Mouse (Mus musculus): ENCODE measurements at regions not wholly inside any gene's neighbourhood (a gene's known extent, or its start where the extent isn't known, plus 50 kb on each side); places are given as distances from the start of the nearest gene placed in this dataset.

DNA sequence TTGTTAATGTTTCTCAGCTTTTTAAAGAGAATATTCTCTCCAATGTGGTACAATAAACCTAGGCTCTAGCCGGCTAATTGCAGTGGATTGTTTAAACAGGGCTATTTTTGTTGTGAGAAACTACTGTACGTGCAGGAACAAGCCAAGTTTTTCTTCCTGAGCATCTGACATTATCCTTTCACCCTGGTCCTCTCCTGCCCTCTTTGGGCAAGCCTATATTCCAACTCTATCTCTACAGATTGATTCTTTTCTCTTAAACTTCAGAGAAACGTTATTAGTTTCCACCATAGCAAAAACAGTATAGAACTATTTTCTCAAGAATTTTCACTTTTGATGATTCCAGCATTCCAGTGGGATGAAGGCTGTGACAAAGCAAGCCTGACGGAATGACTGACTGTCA lies 535.2 kb downstream of the Fgf9 start:
- no peaks in the 10 kb centered on the region for H3K36me3 ChIP-seq (ENCODE audit: control insufficient read depth, insufficient read depth, low read length)
- no peaks in the 10 kb centered on the region for H3K27me3 ChIP-seq (replicated peaks; ENCODE audit: control insufficient read depth, insufficient read depth, low read length)
- H3K9me3 ChIP-seq (ENCODE audit: control insufficient read depth, low read length) = no peaks in the 10 kb centered on the region
- ATAC-seq (replicated peaks; ENCODE audit: low FRiP score, low TSS enrichment, low read depth) = no peak
- 58% methylated on average over 4 of the region's 4 CpGs for WGBS
- no peaks in the 10 kb centered on the region for H3K4me1 ChIP-seq (replicated peaks; ENCODE audit: control insufficient read depth, insufficient read depth, low read length)
- no peak overlapping the region for H3K4me3 ChIP-seq (ENCODE audit: low read depth, low read length)
- H3K4me2 ChIP-seq (ENCODE audit: low read length) = no peak overlapping the region
- DNase-seq (ENCODE audit: low spot score) = no peak
- no peak overlapping the region for H3K9ac ChIP-seq (ENCODE audit: low read length)
- no peak overlapping the region for H3K27ac ChIP-seq (ENCODE audit: low read depth)

DNA sequence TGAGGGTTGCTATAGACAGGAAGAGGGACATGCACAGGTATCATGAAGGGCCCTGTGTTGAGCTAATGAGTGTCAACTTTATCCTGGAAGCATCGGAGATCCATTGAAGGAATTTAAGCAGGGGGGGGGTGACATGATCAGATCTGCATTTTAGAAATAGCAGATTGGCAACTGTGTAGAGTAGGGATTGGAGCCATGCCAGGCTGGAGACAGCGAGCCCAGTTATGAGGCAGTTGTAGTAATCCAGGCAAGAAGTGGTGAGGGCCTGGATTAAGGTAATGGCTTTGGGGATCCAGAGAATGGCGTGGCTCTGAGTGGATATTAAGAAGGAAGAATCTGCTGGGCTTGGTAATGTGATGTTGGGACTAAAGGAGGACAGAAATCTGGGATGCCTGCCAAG lies 528.5 kb downstream of the Fgf9 start:
- no peaks in the 10 kb centered on the region for H3K36me3 ChIP-seq (ENCODE audit: control insufficient read depth, insufficient read depth, low read length)
- WGBS = 80% methylated on average over 3 of the region's 3 CpGs
- ATAC-seq (replicated peaks; ENCODE audit: low FRiP score, low TSS enrichment, low read depth) = no peak
- no peak overlapping the region for H3K27ac ChIP-seq (ENCODE audit: low read depth)
- no peaks in the 10 kb centered on the region for H3K4me1 ChIP-seq (replicated peaks; ENCODE audit: control insufficient read depth, insufficient read depth, low read length)
- H3K9me3 ChIP-seq (ENCODE audit: control insufficient read depth, low read length) = no peaks in the 10 kb centered on the region
- DNase-seq (ENCODE audit: low spot score) = no peak
- no peak overlapping the region for H3K4me2 ChIP-seq (ENCODE audit: low read length)
- no peak overlapping the region for H3K9ac ChIP-seq (ENCODE audit: low read length)
- no peaks in the 10 kb centered on the region for H3K27me3 ChIP-seq (replicated peaks; ENCODE audit: control insufficient read depth, insufficient read depth, low read length)
- no peak overlapping the region for H3K4me3 ChIP-seq (ENCODE audit: low read depth, low read length)

DNA sequence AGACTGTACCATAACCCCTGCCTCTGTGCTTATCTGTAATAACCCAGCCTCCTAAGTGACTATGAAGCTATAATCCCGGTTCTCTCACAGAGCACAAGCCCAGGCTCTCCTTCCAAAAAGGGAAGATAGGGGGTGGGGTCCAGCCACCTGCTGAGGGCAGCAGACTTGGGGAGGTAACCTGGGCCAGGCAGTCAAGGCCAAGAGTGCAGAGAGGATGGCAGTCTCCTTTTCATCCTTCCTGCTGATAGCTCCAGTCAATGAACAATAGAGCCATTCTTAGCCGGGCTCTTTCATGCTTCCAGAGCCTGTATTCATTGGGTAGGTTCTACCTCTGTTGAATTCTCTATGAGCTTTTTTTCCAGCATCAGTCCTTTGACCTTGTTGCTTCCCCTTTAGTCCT lies 527.5 kb downstream of the Fgf9 start:
- Histone ChIP-seq H3K4me1 (replicated peaks; ENCODE audit: control insufficient read depth, insufficient read depth, low read length) (no peaks in the 10 kb centered on the region), H3K9me3 (ENCODE audit: control insufficient read depth, low read length) (no peaks in the 10 kb centered on the region), H3K27ac (ENCODE audit: low read depth) (no peak overlapping the region), H3K4me3 (ENCODE audit: low read depth, low read length) (no peak overlapping the region), H3K9ac (ENCODE audit: low read length) (no peak overlapping the region), H3K27me3 (replicated peaks; ENCODE audit: control insufficient read depth, insufficient read depth, low read length) (no peaks in the 10 kb centered on the region), H3K4me2 (ENCODE audit: low read length) (no peak overlapping the region), H3K36me3 (ENCODE audit: control insufficient read depth, insufficient read depth, low read length) (no peaks in the 10 kb centered on the region)
- no peak for DNase-seq (ENCODE audit: low spot score)
- peak; percentile 58 for ATAC-seq (replicated peaks; ENCODE audit: low FRiP score, low TSS enrichment, low read depth)
- WGBS = 62% methylated on average over 2 of the region's 2 CpGs

DNA sequence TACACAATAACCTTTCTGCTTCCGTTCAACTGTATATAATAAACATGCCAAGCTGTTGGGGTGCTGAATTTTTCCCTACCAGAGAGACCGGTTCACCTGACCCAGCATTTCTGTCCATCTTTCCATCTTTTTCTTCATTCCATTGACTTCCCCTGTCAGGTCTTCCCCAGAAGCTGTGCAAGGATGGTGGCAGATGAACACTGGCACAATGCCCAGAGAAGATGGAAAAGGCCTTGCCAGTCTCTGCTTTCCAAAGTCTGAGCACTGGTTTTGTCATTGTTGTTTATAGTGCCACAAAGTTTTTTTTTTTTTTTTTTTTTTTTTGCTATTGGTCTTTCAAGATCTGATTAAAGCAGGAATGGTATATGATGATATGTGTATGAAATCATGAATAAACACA lies 526.6 kb downstream of the Fgf9 start:
- ATAC-seq (replicated peaks; ENCODE audit: low FRiP score, low TSS enrichment, low read depth) (no peak), DNase-seq (ENCODE audit: low spot score) (no peak)
- H3K36me3 ChIP-seq (ENCODE audit: control insufficient read depth, insufficient read depth, low read length) = no peaks in the 10 kb centered on the region
- no peaks in the 10 kb centered on the region for H3K4me1 ChIP-seq (replicated peaks; ENCODE audit: control insufficient read depth, insufficient read depth, low read length)
- H3K9ac ChIP-seq (ENCODE audit: low read length) = no peak overlapping the region
- no peaks in the 10 kb centered on the region for H3K9me3 ChIP-seq (ENCODE audit: control insufficient read depth, low read length)
- 61% methylated on average over 2 of the region's 2 CpGs for WGBS
- H3K27ac ChIP-seq (ENCODE audit: low read depth) = no peak overlapping the region
- no peaks in the 10 kb centered on the region for H3K27me3 ChIP-seq (replicated peaks; ENCODE audit: control insufficient read depth, insufficient read depth, low read length)
- H3K4me3 ChIP-seq (ENCODE audit: low read depth, low read length) = no peak overlapping the region
- no peak overlapping the region for H3K4me2 ChIP-seq (ENCODE audit: low read length)

DNA sequence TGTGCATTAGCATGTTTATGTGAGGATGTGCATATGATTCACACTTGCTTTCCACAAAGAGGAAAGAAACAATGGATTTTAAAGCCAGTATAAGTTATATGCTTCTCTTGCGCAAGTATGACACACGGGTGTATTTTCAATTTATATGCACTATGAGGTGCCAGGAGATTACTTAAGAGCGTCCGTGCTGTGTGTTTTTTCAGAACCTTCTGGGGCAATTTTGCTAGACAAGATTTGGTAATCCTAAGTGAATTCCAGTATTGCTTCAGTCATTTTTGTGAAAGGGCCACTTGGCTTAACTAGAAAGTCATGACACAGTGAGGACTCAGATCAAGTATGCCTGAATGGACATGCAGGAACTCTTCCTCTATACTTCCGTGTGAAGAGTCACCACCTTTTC lies 511.5 kb downstream of the Fgf9 start:
- WGBS = 93% methylated on average over 5 of the region's 5 CpGs
- H3K27me3 ChIP-seq (replicated peaks; ENCODE audit: control insufficient read depth, insufficient read depth, low read length) = no peaks in the 10 kb centered on the region
- no peak overlapping the region for H3K9ac ChIP-seq (ENCODE audit: low read length)
- no peaks in the 10 kb centered on the region for H3K4me1 ChIP-seq (replicated peaks; ENCODE audit: control insufficient read depth, insufficient read depth, low read length)
- no peak overlapping the region for H3K4me3 ChIP-seq (ENCODE audit: low read depth, low read length)
- H3K36me3 ChIP-seq (ENCODE audit: control insufficient read depth, insufficient read depth, low read length) = no peaks in the 10 kb centered on the region
- ATAC-seq (replicated peaks; ENCODE audit: low FRiP score, low TSS enrichment, low read depth) (no peak), DNase-seq (ENCODE audit: low spot score) (no peak)
- H3K4me2 ChIP-seq (ENCODE audit: low read length) = no peak overlapping the region
- H3K27ac ChIP-seq (ENCODE audit: low read depth) = no peak overlapping the region
- H3K9me3 ChIP-seq (ENCODE audit: control insufficient read depth, low read length) = peaks cover 4% of the 10 kb centered on the region; the same call in 1 of the 2 replicates

DNA sequence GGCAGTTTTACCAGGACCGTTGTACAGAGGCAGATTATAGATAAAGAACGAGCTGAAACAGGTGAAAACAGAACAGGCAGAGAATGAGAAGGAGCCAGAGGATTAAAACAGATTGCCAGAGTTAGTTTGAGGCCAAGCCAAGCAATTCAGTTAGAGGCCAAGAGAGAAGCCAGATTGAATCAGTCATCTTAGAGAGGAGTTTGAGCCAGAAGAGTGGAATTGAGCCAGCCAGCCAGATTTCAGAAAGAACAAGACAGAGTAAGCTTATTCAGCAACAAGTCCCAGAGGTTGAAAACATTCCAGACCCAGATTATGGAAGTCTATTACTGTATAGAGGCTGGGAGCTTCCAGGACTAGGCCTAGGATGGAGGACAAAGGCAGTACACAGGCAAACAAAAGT lies 499.7 kb downstream of the Fgf9 start:
- WGBS = 87% methylated on average over 2 of the region's 2 CpGs
- no peak for ATAC-seq (replicated peaks; ENCODE audit: low FRiP score, low TSS enrichment, low read depth)
- H3K27ac ChIP-seq (ENCODE audit: low read depth) = no peak overlapping the region
- H3K9me3 ChIP-seq (ENCODE audit: control insufficient read depth, low read length) = no peaks in the 10 kb centered on the region
- H3K27me3 ChIP-seq (replicated peaks; ENCODE audit: control insufficient read depth, insufficient read depth, low read length) = no peaks in the 10 kb centered on the region
- H3K4me2 ChIP-seq (ENCODE audit: low read length) = no peak overlapping the region
- H3K36me3 ChIP-seq (ENCODE audit: control insufficient read depth, insufficient read depth, low read length) = no peaks in the 10 kb centered on the region
- H3K4me1 ChIP-seq (replicated peaks; ENCODE audit: control insufficient read depth, insufficient read depth, low read length) = no peaks in the 10 kb centered on the region
- no peak for DNase-seq (ENCODE audit: low spot score)
- H3K4me3 ChIP-seq (ENCODE audit: low read depth, low read length) = no peak overlapping the region
- no peak overlapping the region for H3K9ac ChIP-seq (ENCODE audit: low read length)

DNA sequence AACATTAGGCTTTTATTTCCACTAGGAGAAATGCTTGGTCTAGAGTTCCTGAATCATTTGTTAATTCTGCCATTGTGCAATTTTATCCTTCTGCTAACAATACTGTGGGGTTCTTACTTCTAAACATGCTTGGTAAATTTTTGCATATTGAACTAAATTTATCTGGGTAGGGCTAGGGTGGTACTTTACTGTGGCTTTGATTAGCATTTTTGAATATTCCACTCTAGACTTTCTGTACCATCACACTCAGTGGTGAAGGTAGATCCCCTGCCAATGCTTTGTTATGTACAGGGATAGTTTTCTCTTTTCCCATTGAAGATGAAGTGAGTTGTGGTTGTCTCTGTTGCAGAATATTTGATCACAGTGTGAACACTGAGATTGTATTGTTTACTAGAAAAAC lies 497.1 kb downstream of the Fgf9 start:
- H3K9me3 ChIP-seq (ENCODE audit: control insufficient read depth, low read length) = no peaks in the 10 kb centered on the region
- H3K4me2 ChIP-seq (ENCODE audit: low read length) = no peak overlapping the region
- no peaks in the 10 kb centered on the region for H3K36me3 ChIP-seq (ENCODE audit: control insufficient read depth, insufficient read depth, low read length)
- H3K27ac ChIP-seq (ENCODE audit: low read depth) = no peak overlapping the region
- DNase-seq (ENCODE audit: low spot score) (no peak), ATAC-seq (replicated peaks; ENCODE audit: low FRiP score, low TSS enrichment, low read depth) (no peak)
- H3K4me1 ChIP-seq (replicated peaks; ENCODE audit: control insufficient read depth, insufficient read depth, low read length) = no peaks in the 10 kb centered on the region
- no peak overlapping the region for H3K9ac ChIP-seq (ENCODE audit: low read length)
- no peak overlapping the region for H3K4me3 ChIP-seq (ENCODE audit: low read depth, low read length)
- H3K27me3 ChIP-seq (replicated peaks; ENCODE audit: control insufficient read depth, insufficient read depth, low read length) = no peaks in the 10 kb centered on the region

DNA sequence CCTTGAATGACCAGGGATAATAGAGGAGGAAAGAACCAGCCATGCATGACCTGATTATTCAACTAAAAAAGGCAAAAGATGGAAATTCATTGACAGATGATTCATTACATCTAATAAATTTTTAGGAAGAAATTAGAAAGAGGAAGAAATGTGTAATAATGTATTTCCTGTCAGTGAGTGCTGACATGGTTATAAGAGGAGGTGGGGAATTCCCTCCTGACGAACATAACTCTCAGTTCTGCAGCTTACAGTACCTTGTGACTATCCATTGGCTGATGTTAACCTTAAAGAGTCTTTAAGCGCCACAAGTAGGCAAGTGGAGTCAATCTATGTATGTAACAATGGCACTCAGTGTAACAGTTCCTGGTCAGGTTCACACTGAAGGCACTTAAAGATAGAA lies 492.7 kb downstream of the Fgf9 start:
- Histone ChIP-seq H3K27ac (ENCODE audit: low read depth) (no peak overlapping the region), H3K9ac (ENCODE audit: low read length) (no peak overlapping the region), H3K4me2 (ENCODE audit: low read length) (no peak overlapping the region), H3K4me1 (replicated peaks; ENCODE audit: control insufficient read depth, insufficient read depth, low read length) (no peaks in the 10 kb centered on the region), H3K36me3 (ENCODE audit: control insufficient read depth, insufficient read depth, low read length) (no peaks in the 10 kb centered on the region), H3K9me3 (ENCODE audit: control insufficient read depth, low read length) (no peaks in the 10 kb centered on the region), H3K27me3 (replicated peaks; ENCODE audit: control insufficient read depth, insufficient read depth, low read length) (no peaks in the 10 kb centered on the region), H3K4me3 (ENCODE audit: low read depth, low read length) (no peak overlapping the region)
- ATAC-seq (replicated peaks; ENCODE audit: low FRiP score, low TSS enrichment, low read depth) (no peak), DNase-seq (ENCODE audit: low spot score) (no peak)
- 79% methylated on average over 2 of the region's 2 CpGs for WGBS

DNA sequence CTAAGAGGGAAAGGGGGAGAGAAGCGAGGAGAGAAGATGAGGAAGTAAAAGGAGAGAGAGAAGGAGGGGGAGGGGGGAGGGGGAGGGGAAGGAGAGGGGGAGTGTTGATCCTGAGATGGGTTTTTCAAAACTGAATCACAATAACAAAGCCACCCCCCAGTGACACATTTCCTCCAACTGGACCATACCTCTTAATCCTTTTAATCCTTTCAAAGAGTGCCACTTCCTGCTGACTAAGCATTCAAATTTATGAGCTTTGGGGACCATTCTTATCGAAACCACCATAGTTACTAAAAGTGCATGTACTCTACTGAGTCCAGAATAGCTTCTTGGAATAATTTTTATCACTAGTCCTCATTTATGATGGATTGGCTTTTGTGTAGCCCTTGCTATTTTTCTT lies 480.4 kb downstream of the Fgf9 start:
- Histone ChIP-seq H3K4me1 (replicated peaks; ENCODE audit: control insufficient read depth, insufficient read depth, low read length) (no peaks in the 10 kb centered on the region), H3K9ac (ENCODE audit: low read length) (no peak overlapping the region), H3K9me3 (ENCODE audit: control insufficient read depth, low read length) (no peaks in the 10 kb centered on the region), H3K4me2 (ENCODE audit: low read length) (no peak overlapping the region), H3K27ac (ENCODE audit: low read depth) (no peak overlapping the region), H3K27me3 (replicated peaks; ENCODE audit: control insufficient read depth, insufficient read depth, low read length) (no peaks in the 10 kb centered on the region), H3K36me3 (ENCODE audit: control insufficient read depth, insufficient read depth, low read length) (no peaks in the 10 kb centered on the region), H3K4me3 (ENCODE audit: low read depth, low read length) (no peak overlapping the region)
- DNase-seq (ENCODE audit: low spot score) (no peak), ATAC-seq (replicated peaks; ENCODE audit: low FRiP score, low TSS enrichment, low read depth) (no peak)
- WGBS = 80% methylated on average over 2 of the region's 2 CpGs

Data from intestine, embryonic 14.5 days (tissue).